In genomic region chr2:181601751-181602145, GRCm38 (mm10) we compare ENCODE assay signal across 8 mouse cellular contexts. TPM values are rescaled to one million over a fixed set of nuclear protein-coding genes. Genes with fewer than 3 reads are reported as not detected.
DNase-seq lines count a peak whose midpoint lies in the region; ATAC-seq and TF ChIP-seq lines count a peak whose summit lies in the region.
"Had no signal": no experiment of that assay in that cellular context is flagged by ENCODE, and none has a peak within 500 bp of the region (broad histone marks: within the 10 kb centered on the region; RNA-seq: fewer than 3 reads in every experiment).

No protein-coding gene starts in this region.

- no peaks in the 10 kb centered on the region for H3K9me3 ChIP-seq in lung, embryonic 15.5 days
- H3K9me3 ChIP-seq in forebrain, embryonic 10.5 days: no peaks in the 10 kb centered on the region
- H3K9me3 ChIP-seq in intestine, postnatal 0 days (ENCODE audit: control insufficient read depth): no peaks in the 10 kb centered on the region
- H3K9me3 ChIP-seq in neural tube, embryonic 15.5 days (replicated peaks): no peaks in the 10 kb centered on the region

- H3K4me1 ChIP-seq in lung, embryonic 15.5 days: peaks cover 21% of the 10 kb centered on the region
- peaks cover 48% of the 10 kb centered on the region for H3K4me1 ChIP-seq in forebrain, embryonic 10.5 days
- peaks cover 5% of the 10 kb centered on the region; the same call in 1 of the 2 replicates for H3K4me1 ChIP-seq in intestine, postnatal 0 days (replicated peaks; ENCODE audit: control insufficient read depth, insufficient read depth, low read length)
- peaks cover 51% of the 10 kb centered on the region for H3K4me1 ChIP-seq in neural tube, embryonic 15.5 days

- DNase-seq in lung, postnatal 25 days (ENCODE audit: low spot score): no peak
- DNase-seq in forebrain, embryonic 10.5 days (ENCODE audit: extremely low spot score, low spot score): no peak
- no peak for DNase-seq in spleen, postnatal 14 days (ENCODE audit: low spot score in 2 of 2)

- peak overlapping the region; percentile 71 for H3K4me2 ChIP-seq in lung, embryonic 15.5 days
- peak overlapping the region; percentile 79 for H3K4me2 ChIP-seq in intestine, postnatal 0 days (replicated peaks; ENCODE audit: low read depth)
- H3K4me2 ChIP-seq in neural tube, embryonic 15.5 days: peak overlapping the region; percentile 73

- peaks cover 21% of the 10 kb centered on the region; the same call in 1 of the 2 replicates for H3K27me3 ChIP-seq in lung, embryonic 15.5 days
- peaks cover 3% of the 10 kb centered on the region; the same call in 1 of the 2 replicates for H3K27me3 ChIP-seq in forebrain, embryonic 10.5 days (ENCODE audit: poor library complexity, severe bottlenecking)
- H3K27me3 ChIP-seq in intestine, postnatal 0 days (replicated peaks; ENCODE audit: control insufficient read depth, insufficient read depth, low read length): no peaks in the 10 kb centered on the region
- H3K27me3 ChIP-seq in neural tube, embryonic 15.5 days (replicated peaks): no peaks in the 10 kb centered on the region

- no peak for TF ChIP-seq CTCF in intestine, postnatal 0 days (IDR thresholded peaks at IDR 0.05; ENCODE audit: low read depth)

- ATAC-seq in lung, embryonic 15.5 days (ENCODE audit: borderline replicate concordance, extremely low read depth, low FRiP score, low TSS enrichment): no peak
- no peak for ATAC-seq in intestine, postnatal 0 days
- ATAC-seq in neural tube, embryonic 15.5 days (ENCODE audit: low FRiP score): no peak
- ATAC-seq in megakaryocyte-erythroid progenitor cell, adult 5-6 weeks (replicated peaks; ENCODE audit: low FRiP score, low TSS enrichment, poor library complexity, severe bottlenecking): no peak

- peak overlapping the region; percentile 97 for H3K4me3 ChIP-seq in lung, embryonic 15.5 days
- peak overlapping the region; percentile 86 for H3K4me3 ChIP-seq in forebrain, embryonic 10.5 days
- H3K4me3 ChIP-seq in intestine, postnatal 0 days (ENCODE audit: low read depth, low read length): peak overlapping the region; percentile 83
- H3K4me3 ChIP-seq in neural tube, embryonic 15.5 days (replicated peaks): peak overlapping the region; percentile 88

- WGBS in lung, embryonic 15.5 days: 23% methylated on average over 10 of the region's 10 CpGs
- 33% methylated on average over 10 of the region's 10 CpGs for WGBS in forebrain, embryonic 10.5 days
- 27% methylated on average over 10 of the region's 10 CpGs for WGBS in intestine, postnatal 0 days
- WGBS in neural tube, embryonic 15.5 days: 27% methylated on average over 10 of the region's 10 CpGs

- no peaks in the 10 kb centered on the region for H3K36me3 ChIP-seq in lung, embryonic 15.5 days
- H3K36me3 ChIP-seq in forebrain, embryonic 10.5 days (replicated peaks): peaks cover 5% of the 10 kb centered on the region
- H3K36me3 ChIP-seq in intestine, postnatal 0 days (ENCODE audit: control insufficient read depth, insufficient read depth): no peaks in the 10 kb centered on the region
- H3K36me3 ChIP-seq in neural tube, embryonic 15.5 days: peaks cover under 1% of the 10 kb centered on the region; the same call in 1 of the 2 replicates

- H3K9ac ChIP-seq in lung, embryonic 15.5 days: peak overlapping the region; percentile 93
- H3K9ac ChIP-seq in intestine, postnatal 0 days (ENCODE audit: low read depth, low read length): peak overlapping the region; percentile 87
- H3K9ac ChIP-seq in neural tube, embryonic 15.5 days (replicated peaks): peak overlapping the region; percentile 95

- no peak overlapping the region for H3K27ac ChIP-seq in lung, embryonic 15.5 days
- H3K27ac ChIP-seq in forebrain, embryonic 10.5 days: peak overlapping the region; percentile 91
- H3K27ac ChIP-seq in intestine, postnatal 0 days (ENCODE audit: low read depth, low read length): peak overlapping the region; percentile 90
- peak overlapping the region; percentile 88; the same call in 1 of the 2 replicates for H3K27ac ChIP-seq in neural tube, embryonic 15.5 days (replicated peaks)

RNA-seq across cellular contexts. Expression of gene Samd10, which starts 2.7 kb away (rescaled TPM):
- polyA plus RNA-seq in lung, embryonic 15.5 days (2015; fragmentation: Nextera tagmentation; extraction: Ambion mirVana): 29.7 and 30.1 TPM in 2 replicates
- polyA plus RNA-seq in forebrain, embryonic 10.5 days (2016; fragmentation: Nextera tagmentation; extraction: Ambion mirVana): 31.0 and 31.6 TPM in 2 replicates
- polyA plus RNA-seq in intestine, postnatal 0 days (2015; fragmentation: Nextera tagmentation; extraction: Ambion mirVana): 18.5 and 18.8 TPM in 2 replicates
- polyA plus RNA-seq in neural tube, embryonic 15.5 days (2015; fragmentation: Nextera tagmentation; extraction: Ambion mirVana): 164 and 191 TPM in 2 replicates
- 1.6 and 3.5 TPM in 2 replicates for total RNA-seq in megakaryocyte-erythroid progenitor cell, adult 5-6 weeks (2014; fragmentation: Nextera tagmentation)
- total RNA-seq in megakaryocyte-erythroid progenitor cell, adult 5-6 weeks (2017): 0.80 and 2.5 TPM in 2 replicates

RNA-seq across cellular contexts. Expression of gene Zfp512b, which starts 9.1 kb away (rescaled TPM):
- 48.2 and 52.3 TPM in 2 replicates for polyA plus RNA-seq in lung, embryonic 15.5 days (2015; fragmentation: Nextera tagmentation; extraction: Ambion mirVana)
- polyA plus RNA-seq in forebrain, embryonic 10.5 days (2016; fragmentation: Nextera tagmentation; extraction: Ambion mirVana): 42.2 and 44.0 TPM in 2 replicates
- polyA plus RNA-seq in intestine, postnatal 0 days (2015; fragmentation: Nextera tagmentation; extraction: Ambion mirVana): 13.0 and 16.2 TPM in 2 replicates
- polyA plus RNA-seq in neural tube, embryonic 15.5 days (2015; fragmentation: Nextera tagmentation; extraction: Ambion mirVana): 68.1 and 87.0 TPM in 2 replicates
- 43.1 and 46.6 TPM in 2 replicates for total RNA-seq in megakaryocyte-erythroid progenitor cell, adult 5-6 weeks (2014; fragmentation: Nextera tagmentation)
- total RNA-seq in megakaryocyte-erythroid progenitor cell, adult 5-6 weeks (2017): 7.1 and 21.9 TPM in 2 replicates

RNA-seq across cellular contexts. Expression of gene Prpf6, which starts 10.1 kb away (rescaled TPM):
- polyA plus RNA-seq in lung, embryonic 15.5 days (2015; fragmentation: Nextera tagmentation; extraction: Ambion mirVana): 60.8 and 61.9 TPM in 2 replicates
- polyA plus RNA-seq in forebrain, embryonic 10.5 days (2016; fragmentation: Nextera tagmentation; extraction: Ambion mirVana): 78.5 and 86.9 TPM in 2 replicates
- polyA plus RNA-seq in intestine, postnatal 0 days (2015; fragmentation: Nextera tagmentation; extraction: Ambion mirVana): 30.6 and 33.9 TPM in 2 replicates
- 58.2 and 61.1 TPM in 2 replicates for polyA plus RNA-seq in neural tube, embryonic 15.5 days (2015; fragmentation: Nextera tagmentation; extraction: Ambion mirVana)
- 31.2 and 40.7 TPM in 2 replicates for total RNA-seq in megakaryocyte-erythroid progenitor cell, adult 5-6 weeks (2014; fragmentation: Nextera tagmentation)
- 95.2 and 125 TPM in 2 replicates for total RNA-seq in megakaryocyte-erythroid progenitor cell, adult 5-6 weeks (2017)

RNA-seq across cellular contexts. Expression of gene Uckl1, which starts 17.1 kb away (rescaled TPM):
- polyA plus RNA-seq in lung, embryonic 15.5 days (2015; fragmentation: Nextera tagmentation; extraction: Ambion mirVana): 41.4 and 51.2 TPM in 2 replicates
- polyA plus RNA-seq in forebrain, embryonic 10.5 days (2016; fragmentation: Nextera tagmentation; extraction: Ambion mirVana): 40.7 and 41.3 TPM in 2 replicates
- 49.4 and 60.2 TPM in 2 replicates for polyA plus RNA-seq in intestine, postnatal 0 days (2015; fragmentation: Nextera tagmentation; extraction: Ambion mirVana)
- polyA plus RNA-seq in neural tube, embryonic 15.5 days (2015; fragmentation: Nextera tagmentation; extraction: Ambion mirVana): 65.6 and 66.7 TPM in 2 replicates
- total RNA-seq in megakaryocyte-erythroid progenitor cell, adult 5-6 weeks (2014; fragmentation: Nextera tagmentation): 102 and 114 TPM in 2 replicates
- 42.3 and 65.4 TPM in 2 replicates for total RNA-seq in megakaryocyte-erythroid progenitor cell, adult 5-6 weeks (2017)

RNA-seq across cellular contexts. Expression of gene Gm29797, which starts 55.1 kb away (rescaled TPM):
- not detected in 2 replicates for polyA plus RNA-seq in lung, embryonic 15.5 days (2015; fragmentation: Nextera tagmentation; extraction: Ambion mirVana)
- polyA plus RNA-seq in forebrain, embryonic 10.5 days (2016; fragmentation: Nextera tagmentation; extraction: Ambion mirVana): 0.21 and 0.26 TPM in 2 replicates
- 0.26 and 0.55 TPM in 2 replicates for polyA plus RNA-seq in intestine, postnatal 0 days (2015; fragmentation: Nextera tagmentation; extraction: Ambion mirVana)
- 0.20 and 1.3 TPM in 2 replicates for polyA plus RNA-seq in neural tube, embryonic 15.5 days (2015; fragmentation: Nextera tagmentation; extraction: Ambion mirVana)
- not detected in 2 replicates for total RNA-seq in megakaryocyte-erythroid progenitor cell, adult 5-6 weeks (2014; fragmentation: Nextera tagmentation)
- not detected in 2 replicates for total RNA-seq in megakaryocyte-erythroid progenitor cell, adult 5-6 weeks (2017)
- total RNA-seq: neutrophil, adult 5-6 weeks had no signal
